In the genomic region with DNA sequence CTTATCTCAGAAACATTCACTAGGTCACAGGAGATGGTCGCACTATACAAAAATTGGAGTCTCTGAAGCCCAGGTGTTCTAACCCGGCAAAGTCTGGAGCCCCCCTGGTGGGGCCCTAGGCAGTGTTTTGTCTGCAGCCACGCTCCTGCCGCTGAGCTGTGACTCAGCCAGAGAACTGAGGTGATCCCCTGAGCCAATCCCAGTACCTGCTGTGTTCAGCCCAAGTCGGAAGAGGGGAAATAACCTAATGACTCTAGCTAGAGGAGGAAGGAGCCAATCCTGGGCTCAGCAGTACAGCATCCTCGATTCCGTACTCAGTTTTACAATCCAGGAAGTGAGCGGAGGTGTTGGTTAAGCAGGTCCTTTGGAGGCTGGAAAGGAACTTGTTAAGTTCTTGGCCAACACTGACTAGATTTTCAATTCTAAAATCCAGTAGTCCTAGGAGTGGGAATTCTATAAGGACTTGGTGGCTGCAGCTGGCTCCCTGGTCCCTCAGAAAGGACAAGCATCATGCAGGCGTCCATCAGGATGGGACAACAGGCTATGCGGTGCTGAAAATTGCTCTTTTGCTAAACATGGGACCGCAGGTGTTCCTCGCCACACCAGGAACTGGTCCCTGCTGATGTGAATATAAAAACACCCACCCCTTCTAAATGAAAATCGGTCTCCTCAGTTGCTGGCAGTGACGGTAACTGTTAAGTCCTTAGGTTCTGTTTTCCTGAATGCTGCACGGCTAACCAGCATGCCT, we compare ENCODE assay signal across 8 mouse cellular contexts. TPM values are rescaled to one million over a fixed set of nuclear protein-coding genes. Genes with fewer than 3 reads are reported as not detected.
DNase-seq lines count a peak whose midpoint lies in the region; ATAC-seq and TF ChIP-seq lines count a peak whose summit lies in the region.

No protein-coding gene starts in this region.

- in situ Hi-C loops in ES-E14 (cut with MboI; ENCODE audit: low sequenced_read_pairs in 2 of 2, unreplicated experiment in 2 of 2): no loop called here

- no peak for TF ChIP-seq POLR2A in olfactory bulb, adult 2 months (IDR thresholded peaks at IDR 0.05; ENCODE audit: insufficient read depth, low read depth, low read length)

- peak overlapping the region; percentile 77 for H3K4me2 ChIP-seq in forebrain, postnatal 0 days (ENCODE audit: low read depth)
- H3K4me2 ChIP-seq in lung, embryonic 15.5 days: peak overlapping the region; percentile 70

- no peak for TF ChIP-seq CTCF in forebrain, postnatal 0 days (IDR thresholded peaks at IDR 0.05; ENCODE audit: low read depth)
- TF ChIP-seq CTCF in olfactory bulb, adult 2 months (IDR thresholded peaks at IDR 0.05; ENCODE audit: insufficient read depth, low read depth, low read length): no peak

- H3K27me3 ChIP-seq in forebrain, postnatal 0 days (ENCODE audit: insufficient read depth, low read length): no peaks in the 10 kb centered on the region
- no peaks in the 10 kb centered on the region for H3K27me3 ChIP-seq in lung, embryonic 15.5 days

- no peak overlapping the region for H3K9ac ChIP-seq in ES-E14 (ENCODE audit: insufficient read depth, low read depth, low read length, poor library complexity, severe bottlenecking)
- peak overlapping the region; percentile 57 for H3K9ac ChIP-seq in forebrain, postnatal 0 days
- peak overlapping the region; percentile 31; the same call in 1 of the 2 replicates for H3K9ac ChIP-seq in lung, embryonic 15.5 days

- peaks cover 7 to 15% of the 10 kb centered on the region in 2 experiments; a peak in 2 of 4 replicates for H3K4me1 ChIP-seq in ES-E14 (ENCODE audit: control insufficient read depth in 2 of 2, insufficient read depth in 2 of 2, low read length in 2 of 2, poor library complexity in 1 of 2)
- peaks cover 13% of the 10 kb centered on the region for H3K4me1 ChIP-seq in forebrain, postnatal 0 days (ENCODE audit: insufficient read depth)
- H3K4me1 ChIP-seq in lung, embryonic 15.5 days: peaks cover 31% of the 10 kb centered on the region
- H3K4me1 ChIP-seq in olfactory bulb, adult 2 months (ENCODE audit: control insufficient read depth, insufficient read depth, low read length): peaks cover 21% of the 10 kb centered on the region

- H3K4me3 ChIP-seq in ES-E14 (ENCODE audit: insufficient read depth in 1 of 2, low read depth in 1 of 2, low read length in 2 of 2, poor library complexity in 1 of 2, severe bottlenecking in 1 of 2): peak overlapping the region in 1 of 2 experiments; percentile 59; a peak in 2 of 4 replicates
- H3K4me3 ChIP-seq in forebrain, postnatal 0 days (ENCODE audit: low read depth, low read length): peak overlapping the region; percentile 52
- peak overlapping the region; percentile 36 for H3K4me3 ChIP-seq in lung, embryonic 15.5 days
- peak overlapping the region; percentile 34 for H3K4me3 ChIP-seq in olfactory bulb, adult 2 months (ENCODE audit: insufficient read depth, low read depth, low read length)

- no peaks in the 10 kb centered on the region for H3K9me3 ChIP-seq in ES-E14 (ENCODE audit: control insufficient read depth, insufficient read depth, low read depth, low read length)
- H3K9me3 ChIP-seq in forebrain, postnatal 0 days (ENCODE audit: low read length): no peaks in the 10 kb centered on the region
- no peaks in the 10 kb centered on the region for H3K9me3 ChIP-seq in lung, embryonic 15.5 days

- H3K36me3 ChIP-seq in ES-E14 (ENCODE audit: control insufficient read depth, insufficient read depth, low read length, poor library complexity, severe bottlenecking): no peaks in the 10 kb centered on the region
- H3K36me3 ChIP-seq in forebrain, postnatal 0 days (ENCODE audit: insufficient read depth): no peaks in the 10 kb centered on the region
- H3K36me3 ChIP-seq in lung, embryonic 15.5 days: no peaks in the 10 kb centered on the region

- H3K27ac ChIP-seq in ES-E14 (ENCODE audit: insufficient read depth, low read depth, low read length, poor library complexity, severe bottlenecking): no peak overlapping the region
- peak overlapping the region; percentile 54; the same call in 1 of the 2 replicates for H3K27ac ChIP-seq in forebrain, postnatal 0 days (ENCODE audit: low read depth, low read length)
- peak overlapping the region; percentile 42 for H3K27ac ChIP-seq in lung, embryonic 15.5 days
- no peak overlapping the region for H3K27ac ChIP-seq in olfactory bulb, adult 2 months (ENCODE audit: insufficient read depth, low read depth, low read length)

- 4% methylated on average over 15 of the region's 15 CpGs for WGBS in forebrain, postnatal 0 days
- WGBS in lung, embryonic 15.5 days: 7% methylated on average over 15 of the region's 15 CpGs
- WGBS in olfactory bulb, adult 2 months: 8% methylated on average over 15 of the region's 15 CpGs

- peak; percentile 81 for ATAC-seq in cerebellum, adult (ENCODE audit: insufficient number of reproducible peaks, low FRiP score, low TSS enrichment)
- peak; percentile 84 for ATAC-seq in forebrain, postnatal 0 days
- ATAC-seq in lung, embryonic 15.5 days (ENCODE audit: borderline replicate concordance, extremely low read depth, low FRiP score, low TSS enrichment): peak; percentile 68

- peak; percentile 75 for DNase-seq in ES-E14 (ENCODE audit: low read depth, low spot score)
- DNase-seq in forebrain, postnatal 0 days: peak; percentile 92
- peak; percentile 84 for DNase-seq in heart, postnatal 4 days
- DNase-seq in layer of hippocampus, adult 8-10 months (ENCODE audit: low spot score in 2 of 2): peak; percentile 69 to 73
- DNase-seq in thymus, adult 18-20 months: peak; percentile 75 to 80

TF ChIP-seq in ES-E14, 5 proteins besides CTCF, POLR2A, EP300 and RAD21:
- TF ChIP-seq ZNF384 (IDR thresholded peaks at IDR 0.05; ENCODE audit: low read depth, low read length): no peak
- TF ChIP-seq CHD2 (IDR thresholded peaks at IDR 0.05; ENCODE audit: low read depth, low read length): no peak
- peak; percentile 58; the same call in 1 of the 2 replicates for TF ChIP-seq MAFK (IDR thresholded peaks at IDR 0.05; ENCODE audit: insufficient read depth, low read depth, low read length)

RNA-seq across cellular contexts. Expression of a gene that starts 19.1 kb away (rescaled TPM):
- 15.8 and 20.0 TPM in 2 replicates for total RNA-seq in ES-E14 (2012; rRNA removed)
- total RNA-seq in forebrain, postnatal 0 days (2014; rRNA removed): 14.5 and 15.4 TPM in 2 replicates
- polyA plus RNA-seq in forebrain, postnatal 0 days (2015; fragmentation: Nextera tagmentation; extraction: Ambion mirVana): 5.5 and 8.4 TPM in 2 replicates
- 10 to 100 TPM; 24.5 to 25.4 TPM for total RNA-seq in heart, postnatal 4 days (2021)
- total RNA-seq in layer of hippocampus, adult 8-10 months (2022): 10 to 100 TPM; 28.8 to 33.0 (median 30.9) TPM
- 5.8 and 6.3 TPM in 2 replicates for polyA plus RNA-seq in lung, embryonic 15.5 days (2015; fragmentation: Nextera tagmentation; extraction: Ambion mirVana)
- polyA plus RNA-seq in olfactory bulb, adult 2 months (2012; ENCODE audit: insufficient read depth, insufficient read length, low replicate concordance, missing spikeins): 149 TPM in 1 of 2 replicates, not detected in the other

Comparison
In these comparisons a context has a peak if more than half of its experiments do, and no peak if none do; other contexts are left out.
1. H3K27ac ChIP-seq: peak in forebrain, postnatal 0 days (single experiment) and lung, embryonic 15.5 days (single experiment); none in ES-E14 (single experiment) and olfactory bulb, adult 2 months (single experiment).
2. Peak in every context shown above with its lines, with median percentiles within 50 percentile points of each other: DNase-seq and ATAC-seq.